Mouse (Mus musculus) neutrophil, adult 5-6 weeks (primary cell): ENCODE data around the gene Dcxr. TPM values are rescaled to one million over a fixed set of nuclear protein-coding genes. Genes with fewer than 3 reads are reported as not detected.
"Not testable (repeated sequence)": the region's sequence is repeated elsewhere in the genome, so short reads cannot be mapped to it uniquely, and the experiment has no call there.

Experiments
- ATAC-seq: fragments of 151-379, 151-347 bp; 2 replicates; pipeline ENCODE4 v1.8.0; 2017; ENCODE audit warnings: mild to moderate bottlenecking, moderate TSS enrichment; ENCODE audit not compliant: insufficient number of reproducible peaks, poor library complexity, low FRiP score, severe bottlenecking; ENCODE audit errors: extremely low read depth
- total RNA-seq: library from RNA; stranded (forward); fragments of 200-1000 nt; gene quantifications from 2 replicates; pipeline ENCODE4 v1.2.3, GENCODE M21; 2017

The Dcxr gene
- total RNA-seq, result 6.8 and 8.1 TPM in 2 replicates

- peak; percentile 71 for ATAC-seq
These were observed at the start of gene Dcxr for GRCm38 (mm10) chr11:120727169-120727527. Dcxr (minus strand) TSS chr11:120727281.

- peak; percentile 94 for ATAC-seq
These were observed 48.8 kb upstream of the Dcxr start for GRCm38 (mm10) chr11:120775774-120776469.

GRCm38 (mm10) chr11:120773463-120774190 is 46.5 kb upstream of the Dcxr start:
- no peak for ATAC-seq

GRCm38 (mm10) chr11:120772749-120773148 is 45.7 kb upstream of the Dcxr start:
- ATAC-seq, result no peak

GRCm38 (mm10) chr11:120768206-120768605 is 41.1 kb upstream of the Dcxr start:
- ATAC-seq, result no peak

- peak; percentile 22 for ATAC-seq
These were observed 39.9 kb upstream of the Dcxr start for GRCm38 (mm10) chr11:120767023-120767422.

- ATAC-seq, result not testable (repeated sequence)
These were observed 36.3 kb upstream of the Dcxr start for GRCm38 (mm10) chr11:120763121-120763999.

- not testable (repeated sequence) for ATAC-seq
These were observed 35.6 kb upstream of the Dcxr start, which contains the start of gene Hmga1b for GRCm38 (mm10) chr11:120762672-120763041. Hmga1b (plus strand) TSS chr11:120762794.

- ATAC-seq, result no peak
These were observed 35.0 kb upstream of the Dcxr start for GRCm38 (mm10) chr11:120761811-120762671.

GRCm38 (mm10) chr11:120760236-120760635 is 33.2 kb upstream of the Dcxr start:
- no peak for ATAC-seq

GRCm38 (mm10) chr11:120751606-120752005 is 24.5 kb upstream of the Dcxr start:
- no peak for ATAC-seq

- ATAC-seq, result peak; percentile 56; the same call in 1 of the 2 replicates
These were observed 22.3 kb upstream of the Dcxr start for GRCm38 (mm10) chr11:120749430-120749829.

GRCm38 (mm10) chr11:120747974-120748373 is 20.9 kb upstream of the Dcxr start:
- no peak for ATAC-seq

- no peak for ATAC-seq
These were observed 17.1 kb upstream of the Dcxr start for GRCm38 (mm10) chr11:120744121-120744701.

- no peak for ATAC-seq
These were observed 13.9 kb upstream of the Dcxr start for GRCm38 (mm10) chr11:120740981-120741380.

- no peak for ATAC-seq
These were observed 9.3 kb upstream of the Dcxr start for GRCm38 (mm10) chr11:120736424-120736823.

GRCm38 (mm10) chr11:120733521-120733920 is 6.4 kb upstream of the Dcxr start:
- ATAC-seq, result no peak
